In genomic region chr5:122925534-122925958, GRCm38 (mm10) we compare ENCODE assay signal across 7 mouse cellular contexts.
DNase-seq lines count a peak whose midpoint lies in the region; ATAC-seq and TF ChIP-seq lines count a peak whose summit lies in the region.

No protein-coding gene starts in this region.

- H3K9me3 ChIP-seq in hindbrain, embryonic 13.5 days = no peaks in the 10 kb centered on the region
- H3K9me3 ChIP-seq in lung, postnatal 0 days (ENCODE audit: low read length) = no peaks in the 10 kb centered on the region

- no peaks in the 10 kb centered on the region for H3K36me3 ChIP-seq in hindbrain, embryonic 13.5 days
- no peaks in the 10 kb centered on the region for H3K36me3 ChIP-seq in lung, postnatal 0 days (ENCODE audit: insufficient read depth, low read length)

- peak; percentile 36; the same call in 1 of the 2 replicates for ATAC-seq in hindbrain, embryonic 13.5 days (ENCODE audit: low FRiP score)
- peak; percentile 75 for ATAC-seq in lung, postnatal 0 days

- 34% methylated on average over 7 of the region's 7 CpGs for WGBS in hindbrain, embryonic 13.5 days
- 16% methylated on average over 7 of the region's 7 CpGs for WGBS in lung, postnatal 0 days

- TF ChIP-seq EP300 in lung, postnatal 0 days (IDR thresholded peaks at IDR 0.05) = no peak

- peak overlapping the region; percentile 28; the same call in 1 of the 2 replicates for H3K4me2 ChIP-seq in hindbrain, embryonic 13.5 days
- H3K4me2 ChIP-seq in lung, postnatal 0 days (replicated peaks; ENCODE audit: low read depth, low read length) = peak overlapping the region; percentile 42; the same call in 1 of the 2 replicates

- no peaks in the 10 kb centered on the region for H3K27me3 ChIP-seq in hindbrain, embryonic 13.5 days
- no peaks in the 10 kb centered on the region for H3K27me3 ChIP-seq in lung, postnatal 0 days (replicated peaks; ENCODE audit: insufficient read depth, low read length)

- no peak overlapping the region for H3K9ac ChIP-seq in hindbrain, embryonic 13.5 days
- no peak overlapping the region for H3K9ac ChIP-seq in lung, postnatal 0 days (replicated peaks; ENCODE audit: low read depth)

- H3K4me3 ChIP-seq in hindbrain, embryonic 13.5 days = no peak overlapping the region
- H3K4me3 ChIP-seq in lung, postnatal 0 days (ENCODE audit: low read depth, low read length) = no peak overlapping the region; the same call in 1 of the 2 replicates

- TF ChIP-seq CTCF in lung, postnatal 0 days (IDR thresholded peaks at IDR 0.05) = peak; percentile 89

- H3K27ac ChIP-seq in hindbrain, embryonic 13.5 days = no peak overlapping the region
- H3K27ac ChIP-seq in lung, postnatal 0 days (ENCODE audit: low read length) = peak overlapping the region; percentile 43; the same call in 1 of the 2 replicates

- DNase-seq in adipocyte (ENCODE audit: low spot score) = peak; percentile 83
- peak; percentile 69 for DNase-seq in cerebellum, adult 9-11 months
- peak; percentile 25 to 64 for DNase-seq in frontal cortex, postnatal 14 days (ENCODE audit: low spot score in 2 of 2)
- peak; percentile 66 to 79 for DNase-seq in layer of hippocampus, postnatal 14 days (ENCODE audit: low spot score in 2 of 2)
- peak; percentile 92 for DNase-seq in lung, postnatal 0 days (ENCODE audit: low spot score)
- peak; percentile 77 to 78 for DNase-seq in right cerebral cortex, adult 2 months (ENCODE audit: low spot score in 2 of 2)

- H3K4me1 ChIP-seq in hindbrain, embryonic 13.5 days (replicated peaks) = no peaks in the 10 kb centered on the region; the same call in 1 of the 2 replicates
- H3K4me1 ChIP-seq in lung, postnatal 0 days (ENCODE audit: insufficient read depth, low read depth, low read length) = peaks cover 4% of the 10 kb centered on the region; the same call in 1 of the 2 replicates
